Mouse (Mus musculus): ENCODE results near the gene Fam19a3.

DNA sequence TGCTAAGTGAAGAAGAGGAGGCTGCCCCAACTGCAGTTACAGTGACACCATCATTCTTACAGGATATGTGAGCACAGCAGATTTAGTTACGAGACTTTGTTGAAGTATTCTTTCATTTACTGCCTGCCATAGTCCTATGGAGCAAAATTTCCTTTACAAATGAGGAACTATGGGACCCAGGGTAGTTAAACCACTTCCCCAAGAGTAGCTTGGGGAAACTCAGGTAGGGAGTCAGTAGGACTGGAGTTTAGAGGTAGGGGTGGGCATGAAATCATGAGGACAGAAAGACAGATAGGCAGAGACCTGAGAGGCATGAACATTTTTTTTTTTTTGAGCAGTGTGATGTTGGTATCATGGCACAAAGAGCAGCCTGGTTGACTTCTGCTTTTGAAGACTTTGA lies 37.8 kb downstream of the Fam19a3 start:
- TF ChIP-seq POLR2A (IDR thresholded peaks at IDR 0.05; ENCODE audit: insufficient read depth, low read depth, low read length) (no peak), CTCF (IDR thresholded peaks at IDR 0.05; ENCODE audit: insufficient read depth, low read depth, low read length) (no peak)
